Mouse (Mus musculus) G1E (cell line): ENCODE measurements around the gene Scnn1a.

Experiments
- CTCF ChIP-seq: IDR thresholded peaks from 2 replicates; pipeline ENCODE4 v1.5.1; 2012; ENCODE audit warnings: low read depth, low read length, inconsistent platforms, mixed read lengths
- GATA1 ChIP-seq: IDR thresholded peaks from 2 replicates; pipeline ENCODE4 v1.6.1; 2012; ENCODE audit warnings: borderline replicate concordance, low read length, inconsistent platforms, mixed read lengths
- POLR2AphosphoS5 ChIP-seq: IDR thresholded peaks from 2 replicates; pipeline ENCODE4 v1.6.1; 2012; ENCODE audit warnings: low read depth, low read length, inconsistent platforms; ENCODE audit not compliant: insufficient replicate concordance

DNA sequence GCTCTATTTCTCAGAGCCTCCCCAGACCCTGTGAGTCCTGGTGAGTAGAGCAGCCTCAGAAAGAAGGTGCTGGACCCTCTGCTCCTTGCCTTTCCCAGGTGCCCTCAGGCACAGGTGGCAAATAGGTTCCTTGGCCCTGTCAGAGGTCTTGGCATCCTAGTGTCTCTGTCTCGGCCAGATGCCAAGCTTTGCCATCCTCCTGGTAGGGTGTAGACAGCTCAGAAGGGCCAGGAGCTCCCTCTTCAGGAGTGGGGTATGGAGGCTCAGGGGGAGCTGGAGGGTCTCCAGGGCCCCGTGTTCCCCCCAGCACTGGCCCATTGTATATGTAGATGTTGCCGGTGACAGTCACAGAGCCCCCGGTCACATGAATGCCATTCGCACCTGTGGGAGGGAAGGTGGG is 13.4 kb upstream of the Scnn1a start:
- no peak for TF ChIP-seq GATA1
- no peak for TF ChIP-seq CTCF
- TF ChIP-seq POLR2AphosphoS5: no peak
